Mouse (Mus musculus) CH12.LX (cell line): ENCODE measurements at regions not wholly inside any gene's neighbourhood (a gene's known extent, or its start where the extent isn't known, plus 50 kb on each side); places are given as distances from the start of the nearest gene placed in this dataset.

Experiments
- DNase-seq: peaks from one replicate; pipeline ENCODE4 v3.0.0-alpha.2; 2013; ENCODE audit errors: extremely low read depth
- H3K27ac ChIP-seq: 2 replicates; pipeline ENCODE4 v1.5.1; 2012; ENCODE audit warnings: low read depth, mild to moderate bottlenecking, control low read depth, moderate library complexity; ENCODE audit not compliant: insufficient read depth
- H3K27me3 ChIP-seq: replicated peaks from 2 replicates; pipeline ENCODE3; 2012; ENCODE audit warnings: inconsistent platforms
- H3K36me3 ChIP-seq, 2 experiments: replicated peaks in 1 of 2; 2 replicates each; pipeline versions ENCODE3 to v1.6.1; 2012; ENCODE audit warnings: inconsistent platforms in 1 of 2, low read length in 1 of 2, mild to moderate bottlenecking in 1 of 2, mixed read lengths in 1 of 2, moderate library complexity in 1 of 2; ENCODE audit not compliant: control insufficient read depth in 1 of 2, insufficient read depth in 1 of 2
- H3K4me1 ChIP-seq, 2 experiments: 2 replicates each; pipeline ENCODE4 v1.6.1; 2012; ENCODE audit warnings: inconsistent platforms in 1 of 2, moderate library complexity in 1 of 2; ENCODE audit not compliant: insufficient read depth in 2 of 2, control insufficient read depth in 1 of 2
- H3K4me2 ChIP-seq: 2 replicates; pipeline ENCODE4 v1.6.1; 2012; ENCODE audit warnings: low read depth, mild to moderate bottlenecking, control low read depth; ENCODE audit not compliant: poor library complexity, insufficient read depth, severe bottlenecking
- H3K4me3 ChIP-seq, 3 experiments: fragments of 150-350 bp in 1 of 3; sonication (generic) in 1 of 3; replicated peaks in 1 of 3; 2 replicates each; pipeline versions ENCODE3 to v1.5.1; 2011 to 2012; ENCODE audit warnings: low read depth in 2 of 3, low read length in 2 of 3, mild to moderate bottlenecking in 2 of 3, moderate library complexity in 2 of 3, control low read depth in 1 of 3, improper control_type of control experiment in 1 of 3, inconsistent platforms in 1 of 3, mixed read lengths in 1 of 3; ENCODE audit not compliant: poor library complexity in 1 of 3
- H3K79me2 ChIP-seq: replicated peaks from 2 replicates; pipeline ENCODE4 v1.6.1; 2012; ENCODE audit warnings: mild to moderate bottlenecking, moderate library complexity; ENCODE audit not compliant: control insufficient read depth, poor library complexity, insufficient read depth, severe bottlenecking; ENCODE audit errors: extremely low read depth
- H3K9ac ChIP-seq: 2 replicates; pipeline ENCODE4 v1.6.1; 2012; ENCODE audit warnings: low read depth, mild to moderate bottlenecking, control low read depth, moderate library complexity; ENCODE audit not compliant: insufficient read depth
- H3K9me3 ChIP-seq: replicated peaks from 2 replicates; pipeline ENCODE3; 2012; ENCODE audit warnings: low read length, inconsistent platforms, mixed read lengths
- CHD1 ChIP-seq: IDR thresholded peaks from 2 replicates; pipeline ENCODE4 v1.6.1; 2012; ENCODE audit warnings: low read depth, low read length, improper control_type of control experiment, inconsistent platforms
- CHD2 ChIP-seq: IDR thresholded peaks from 2 replicates; pipeline ENCODE4 v1.6.1; 2011; ENCODE audit warnings: low read length, improper control_type of control experiment
- CTCF ChIP-seq, 2 experiments: IDR thresholded peaks in 1 of 2; conservative IDR thresholded peaks in 1 of 2; 2 replicates each; pipeline ENCODE4 v1.5.1; 2011 to 2012; ENCODE audit warnings: low read depth in 2 of 2, low read length in 2 of 2, improper control_type of control experiment in 1 of 2, inconsistent platforms in 1 of 2, mild to moderate bottlenecking in 1 of 2, moderate library complexity in 1 of 2
- E2F4 ChIP-seq: IDR thresholded peaks from 2 replicates; pipeline ENCODE4 v1.6.1; 2011; ENCODE audit warnings: low read depth, low read length, improper control_type of control experiment; ENCODE audit not compliant: insufficient replicate concordance
- EP300 ChIP-seq: IDR thresholded peaks from 2 replicates; pipeline ENCODE4 v1.6.1; 2011; ENCODE audit warnings: low read length, improper control_type of control experiment
- ETS1 ChIP-seq: conservative IDR thresholded peaks from 2 replicates; pipeline ENCODE4 v1.6.1; 2012; ENCODE audit warnings: low read depth, mild to moderate bottlenecking, inconsistent platforms, low read length, improper control_type of control experiment, moderate library complexity
- HCFC1 ChIP-seq: IDR thresholded peaks from 2 replicates; pipeline ENCODE4 v1.6.1; 2012; ENCODE audit warnings: low read depth, mild to moderate bottlenecking, inconsistent platforms, low read length, improper control_type of control experiment
- JUND ChIP-seq: conservative IDR thresholded peaks from 2 replicates; pipeline ENCODE4 v1.6.1; 2011; ENCODE audit warnings: low read depth, low read length, improper control_type of control experiment
- MAFK ChIP-seq: IDR thresholded peaks from 2 replicates; pipeline ENCODE4 v1.6.1; 2011; ENCODE audit warnings: low read length, improper control_type of control experiment; ENCODE audit not compliant: insufficient replicate concordance
- MAX ChIP-seq: IDR thresholded peaks from 2 replicates; pipeline ENCODE4 v1.6.1; 2011; ENCODE audit warnings: low read length, improper control_type of control experiment
- MXI1 ChIP-seq: IDR thresholded peaks from 2 replicates; pipeline ENCODE4 v1.6.1; 2011; ENCODE audit warnings: mild to moderate bottlenecking, low read depth, low read length, improper control_type of control experiment
- NELFE ChIP-seq: IDR thresholded peaks from 2 replicates; pipeline ENCODE4 v1.6.1; 2011; ENCODE audit warnings: low read depth, low read length, improper control_type of control experiment
- NRF1 ChIP-seq: IDR thresholded peaks from 2 replicates; pipeline ENCODE4 v1.6.1; 2014; ENCODE audit warnings: low read depth, mild to moderate bottlenecking, inconsistent platforms, low read length, improper control_type of control experiment, moderate library complexity
- PAX5 ChIP-seq: IDR thresholded peaks from 2 replicates; pipeline ENCODE4 v1.6.1; 2012; ENCODE audit warnings: low read length, inconsistent platforms, mixed read lengths
- POLR2A ChIP-seq: IDR thresholded peaks from 2 replicates; pipeline ENCODE4 v1.6.1; 2011; ENCODE audit warnings: low read depth, mild to moderate bottlenecking, improper control_type of control experiment, low read length
- RAD21 ChIP-seq: IDR thresholded peaks from 2 replicates; pipeline ENCODE4 v1.6.1; 2011; ENCODE audit warnings: low read depth, mild to moderate bottlenecking, low read length, improper control_type of control experiment, moderate library complexity
- SIN3A ChIP-seq: IDR thresholded peaks from 2 replicates; pipeline ENCODE4 v1.6.1; 2012; ENCODE audit warnings: low read length, improper control_type of control experiment, inconsistent platforms
- SMC3 ChIP-seq: IDR thresholded peaks from 2 replicates; pipeline ENCODE4 v1.6.1; 2011; ENCODE audit warnings: low read depth, low read length, improper control_type of control experiment
- TBP ChIP-seq: conservative IDR thresholded peaks from 2 replicates; pipeline ENCODE4 v1.6.1; 2011; ENCODE audit warnings: low read depth, low read length, improper control_type of control experiment
- UBTF ChIP-seq: IDR thresholded peaks from 2 replicates; pipeline ENCODE4 v1.6.1; 2012; ENCODE audit warnings: low read depth, mild to moderate bottlenecking, inconsistent platforms, low read length, improper control_type of control experiment, moderate library complexity
- ZC3H11A ChIP-seq: IDR thresholded peaks from 2 replicates; pipeline ENCODE4 v1.6.1; 2012; ENCODE audit warnings: low read depth, mild to moderate bottlenecking, inconsistent platforms, low read length, improper control_type of control experiment
- ZNF384 ChIP-seq: IDR thresholded peaks from 2 replicates; pipeline ENCODE4 v1.6.1; 2012; ENCODE audit warnings: low read depth, low read length, improper control_type of control experiment, inconsistent platforms
- dilution Hi-C: fragments of 300-500 bp; cut with MboI; formaldehyde crosslinking; loops from 2 replicates; pipeline ENCODE4 v1.14.3; 2020; ENCODE audit warnings: low sequenced_read_pairs; ENCODE audit not compliant: extremely low pct_unique_long_range_greater_than_20kb, extremely low pct_ligation_motif_present
- in situ Hi-C: fragments of 300-500 bp; cut with MboI; formaldehyde crosslinking; loops from 3 replicates; pipeline ENCODE4 v1.14.3; 2019; ENCODE audit warnings: low sequenced_read_pairs, low pct_ligation_motif_present, low pct_unique_long_range_greater_than_20kb, mixed read lengths

GRCm38 (mm10) chr2:124727979-124728378 lies 339.9 kb upstream of the Slc24a5 start:
- Histone ChIP-seq H3K9me3 (peaks cover 76% of the 10 kb centered on the region), H3K27me3 (no peaks in the 10 kb centered on the region), H3K9ac (no peak overlapping the region), H3K36me3 (no peaks in the 10 kb centered on the region), H3K4me3 (no peak overlapping the region), H3K79me2 (no peaks in the 10 kb centered on the region), H3K4me1 (no peaks in the 10 kb centered on the region), H3K4me2 (no peak overlapping the region), H3K27ac (no peak overlapping the region)
- dilution Hi-C loops: no loop called here
- no peak for TF ChIP-seq ZC3H11A
- TF ChIP-seq MAFK: no peak
- TF ChIP-seq CTCF (conservative IDR thresholded peaks at IDR 0.05 in 1 of 2, IDR thresholded peaks at IDR 0.05 in 1 of 2; ENCODE audit: low read depth in 2 of 2, low read length in 2 of 2): no peak
- no peak for TF ChIP-seq NRF1
- TF ChIP-seq MAX: no peak
- no peak for TF ChIP-seq ZNF384
- TF ChIP-seq RAD21: no peak
- no peak for TF ChIP-seq MXI1
- TF ChIP-seq SMC3: no peak
- no peak for TF ChIP-seq ETS1
- no peak for TF ChIP-seq POLR2A
- TF ChIP-seq JUND: no peak
- TF ChIP-seq PAX5: no peak
- TF ChIP-seq E2F4: no peak
- no peak for TF ChIP-seq CHD1
- TF ChIP-seq TBP: no peak
- in situ Hi-C loops: no loop called here
- DNase-seq: no peak

- Histone ChIP-seq H3K27me3 (no peaks in the 10 kb centered on the region), H3K9ac (no peak overlapping the region), H3K4me3 (no peak overlapping the region), H3K4me2 (no peak overlapping the region), H3K79me2 (no peaks in the 10 kb centered on the region), H3K9me3 (peaks cover 59% of the 10 kb centered on the region), H3K4me1 (no peaks in the 10 kb centered on the region), H3K36me3 (no peaks in the 10 kb centered on the region), H3K27ac (no peak overlapping the region)
- no peak for TF ChIP-seq UBTF
- no peak for TF ChIP-seq EP300
- no peak for TF ChIP-seq NELFE
- no peak for TF ChIP-seq SIN3A
- TF ChIP-seq HCFC1: no peak
- no peak for TF ChIP-seq E2F4
- TF ChIP-seq CHD2: no peak
- in situ Hi-C loops: no loop called here
- DNase-seq: no peak
- dilution Hi-C loops: no loop called here
These were observed 335.3 kb upstream of the Slc24a5 start for GRCm38 (mm10) chr2:124732593-124732992.
